Mouse (Mus musculus) megakaryocyte-erythroid progenitor cell, adult 5 weeks (primary cell): ENCODE measurements around the gene Intu. TPM values are rescaled to one million over a fixed set of nuclear protein-coding genes. Genes with fewer than 3 reads are reported as not detected.

Experiments used
- polyA plus RNA-seq: library from polyadenylated mRNA; stranded (reverse); fragments of >175 nt; gene quantifications from 2 replicates; pipeline ENCODE4 v1.2.3, GENCODE M21; 2012

Intu gene
- polyA plus RNA-seq: 0.57 and 0.61 TPM in 2 replicates

GRCm38 (mm10) chr3:40531286-40532141 is at the start of gene Intu:
TSS of gene Intu (plus strand) at chr3:40531286.

GRCm38 (mm10) chr3:40708655-40709054 is 177.6 kb downstream of the Intu start, which contains the start of gene Slc25a31:
TSS of gene Slc25a31 (plus strand) at chr3:40708855.

GRCm38 (mm10) chr3:40744024-40744835 is 213.1 kb downstream of the Intu start, which contains the start of gene Hspa4l:
TSS of gene Hspa4l (plus strand) at chr3:40744495.

Other genes starting within 250 kb of the Intu start
- not detected in 2 replicates for gene Slc25a31, start 177.6 kb downstream of the Intu start, polyA plus RNA-seq
- gene Hspa4l, start 213.2 kb downstream of the Intu start, polyA plus RNA-seq: 11.9 and 13.1 TPM in 2 replicates